Mouse (Mus musculus) ES-CJ7 (cell line): ENCODE results near the gene Rapgef4.
A peak's percentile ranks its signal among the peaks of the same experiment; 100 is the strongest.

ENCODE experiments used
- DNase-seq: peaks from one replicate; pipeline ENCODE4 v3.0.0; 2011; ENCODE audit warnings: low read depth, low spot score

Rapgef4 gene

GRCm38 (mm10) chr2:72230545-72230944 is 249.5 kb downstream of the Rapgef4 start:
- DNase-seq, result no peak

- no peak for DNase-seq
Observed at GRCm38 (mm10) chr2:72234085-72234484, 253.0 kb downstream of the Rapgef4 start.

GRCm38 (mm10) chr2:72234943-72235342 is 253.9 kb downstream of the Rapgef4 start:
- DNase-seq, result peak; percentile 73

- no peak for DNase-seq
Observed at GRCm38 (mm10) chr2:72235361-72235901, 254.4 kb downstream of the Rapgef4 start.

GRCm38 (mm10) chr2:72238421-72238820 is 257.4 kb downstream of the Rapgef4 start:
- no peak for DNase-seq

GRCm38 (mm10) chr2:72238925-72239324 is 257.9 kb downstream of the Rapgef4 start:
- DNase-seq, result no peak

GRCm38 (mm10) chr2:72239456-72239855 is 258.4 kb downstream of the Rapgef4 start:
- DNase-seq, result no peak

- no peak for DNase-seq
Observed at GRCm38 (mm10) chr2:72239993-72240392, 259.0 kb downstream of the Rapgef4 start.

- no peak for DNase-seq
Observed at GRCm38 (mm10) chr2:72240691-72241090, 259.7 kb downstream of the Rapgef4 start.

- DNase-seq, result no peak
Observed at GRCm38 (mm10) chr2:72241714-72242472, 260.9 kb downstream of the Rapgef4 start.

GRCm38 (mm10) chr2:72242910-72243675 is 262.1 kb downstream of the Rapgef4 start:
- no peak for DNase-seq

GRCm38 (mm10) chr2:72245631-72246030 is 264.6 kb downstream of the Rapgef4 start:
- no peak for DNase-seq

GRCm38 (mm10) chr2:72246376-72246775 is 265.3 kb downstream of the Rapgef4 start:
- DNase-seq, result no peak

GRCm38 (mm10) chr2:72247819-72248218 is 266.8 kb downstream of the Rapgef4 start:
- no peak for DNase-seq

GRCm38 (mm10) chr2:72252510-72253505 is 271.8 kb downstream of the Rapgef4 start:
- DNase-seq, result peak; percentile 31

- no peak for DNase-seq
Observed at GRCm38 (mm10) chr2:72253882-72254281, 272.8 kb downstream of the Rapgef4 start.

- peak; percentile 50 for DNase-seq
Observed at GRCm38 (mm10) chr2:72254813-72255582, 274.0 kb downstream of the Rapgef4 start.

- no peak for DNase-seq
Observed at GRCm38 (mm10) chr2:72260704-72261103, 279.7 kb downstream of the Rapgef4 start.

GRCm38 (mm10) chr2:72262814-72263480 is 281.9 kb downstream of the Rapgef4 start:
- DNase-seq, result no peak

GRCm38 (mm10) chr2:72267390-72267789 is 286.4 kb downstream of the Rapgef4 start:
- DNase-seq, result no peak
